ENCODE assay signal across 19 mouse cellular contexts in genomic region chr4:95588722-95589283, GRCm38 (mm10). TPM values are rescaled to one million over a fixed set of nuclear protein-coding genes. Genes with fewer than 3 reads are reported as not detected.
DNase-seq lines count a peak whose midpoint lies in the region; TF ChIP-seq lines count a peak whose summit lies in the region.
"Had no signal": no experiment of that assay in that cellular context is flagged by ENCODE, and none has a peak within 500 bp of the region (broad histone marks: within the 10 kb centered on the region; RNA-seq: fewer than 3 reads in every experiment).

No protein-coding gene starts in this region.

- peak overlapping the region; percentile 69; the same call in 1 of the 2 replicates for H3K27ac ChIP-seq in layer of hippocampus, adult 2 months
- H3K27ac ChIP-seq: embryonic facial prominence, embryonic 15.5 days; gastrocnemius, adult 2 months; heart, embryonic 13.5 days; limb, embryonic 13.5 days; neural tube, embryonic 12.5 days had no signal

- peak; percentile 55 to 73 for DNase-seq in adrenal gland, adult (ENCODE audit: inconsistent age in 2 of 2, low spot score in 1 of 2)
- no peak for DNase-seq in adrenal gland, adult 18-20 months (ENCODE audit: low spot score in 2 of 2)
- DNase-seq in layer of hippocampus, adult 2 months (ENCODE audit: low spot score in 2 of 2) = peak; percentile 23 to 36
- DNase-seq in layer of hippocampus, postnatal 25 days (ENCODE audit: extremely low spot score in 1 of 2, low spot score in 1 of 2) = no peak
- peak; percentile 33 for DNase-seq in right cerebral cortex, postnatal 25 days
- DNase-seq in right cerebral cortex, postnatal 10 days (ENCODE audit: low spot score in 2 of 2) = no peak
- DNase-seq in thymus, postnatal 36 days = no peak
- no peak for DNase-seq in ovary, adult 18-20 months (ENCODE audit: low spot score)
- DNase-seq: cerebellum, adult 9-11 months; gastrocnemius, adult 2 months; heart, postnatal 4 days; lung, adult 18-20 months; lung, postnatal 36 days; thymus, postnatal 25 days had no signal

- H3K4me3 ChIP-seq in layer of hippocampus, adult 2 months = no peak overlapping the region
- H3K4me3 ChIP-seq: embryonic facial prominence, embryonic 15.5 days; gastrocnemius, adult 2 months; heart, embryonic 13.5 days; limb, embryonic 13.5 days; neural tube, embryonic 12.5 days had no signal

- no peak for TF ChIP-seq CTCF in layer of hippocampus, adult 2 months (conservative IDR thresholded peaks at IDR 0.05)

RNA-seq across cellular contexts. Expression of gene Fggy, which starts 31.5 kb away (rescaled TPM):
- total RNA-seq in adrenal gland, adult 18-20 months (2021) = 10 to 100 TPM; 37.6 to 72.7 TPM
- 10 to 100 TPM in 1 of 2 experiments, 1 to 10 TPM in 1; 9.4 to 16.9 TPM for total RNA-seq in layer of hippocampus, adult 2 months (2021)
- 10 to 100 TPM in 1 of 2 experiments, 1 to 10 TPM in 1; 9.9 to 10.4 TPM for total RNA-seq in layer of hippocampus, postnatal 25 days (2021)
- total RNA-seq: G1E had no signal

Comparison
In these comparisons a context has a peak if more than half of its experiments do, and no peak if none do; other contexts are left out.
1. DNase-seq: peak in adrenal gland, adult (2 of 2), layer of hippocampus, adult 2 months (2 of 2) and right cerebral cortex, postnatal 25 days (single experiment); none in adrenal gland, adult 18-20 months (0 of 2), layer of hippocampus, postnatal 25 days (0 of 2), right cerebral cortex, postnatal 10 days (0 of 2), thymus, postnatal 36 days (0 of 2) and ovary, adult 18-20 months (single experiment).